In genomic region chr17:44734501-44735222, GRCm38 (mm10) we compare ENCODE assay signal across 8 mouse cellular contexts. TPM values are rescaled to one million over a fixed set of nuclear protein-coding genes. Genes with fewer than 3 reads are reported as not detected.
DNase-seq lines count a peak whose midpoint lies in the region; ATAC-seq lines count a peak whose summit lies in the region.

No protein-coding gene starts in this region.

- H3K9ac ChIP-seq in embryonic facial prominence, embryonic 11.5 days (replicated peaks; ENCODE audit: low read length) = peak overlapping the region; percentile 84
- peak overlapping the region; percentile 21; the same call in 1 of the 2 replicates for H3K9ac ChIP-seq in liver, embryonic 15.5 days
- peak overlapping the region; percentile 62; the same call in 1 of the 2 replicates for H3K9ac ChIP-seq in neural tube, embryonic 12.5 days

- H3K4me2 ChIP-seq in embryonic facial prominence, embryonic 11.5 days (ENCODE audit: low read depth, low read length) = peak overlapping the region; percentile 88
- peak overlapping the region; percentile 70 for H3K4me2 ChIP-seq in liver, embryonic 15.5 days
- H3K4me2 ChIP-seq in neural tube, embryonic 12.5 days (replicated peaks) = peak overlapping the region; percentile 95

- peaks cover 25% of the 10 kb centered on the region for H3K27me3 ChIP-seq in embryonic facial prominence, embryonic 11.5 days (ENCODE audit: control insufficient read depth, insufficient read depth, low read length)
- H3K27me3 ChIP-seq in liver, embryonic 15.5 days = peaks cover 76% of the 10 kb centered on the region
- H3K27me3 ChIP-seq in neural tube, embryonic 12.5 days (replicated peaks) = peaks cover 72% of the 10 kb centered on the region

- H3K27ac ChIP-seq in embryonic facial prominence, embryonic 11.5 days (replicated peaks; ENCODE audit: low read depth, low read length) = 0 out of 2 replicates have a peak overlapping the region, but pooled peaks have one; percentile 62
- no peak overlapping the region for H3K27ac ChIP-seq in liver, embryonic 15.5 days (replicated peaks)
- H3K27ac ChIP-seq in neural tube, embryonic 12.5 days = no peak overlapping the region

- ATAC-seq in activated CD4-positive, CD25-positive, alpha-beta regulatory T cell, adult 4 months = peak; percentile 16
- 0 out of 2 replicates have a peak, but pooled peaks have one; percentile 12 for ATAC-seq in embryonic facial prominence, embryonic 11.5 days (replicated peaks; ENCODE audit: insufficient number of reproducible peaks, low FRiP score, low TSS enrichment, low read depth)
- no peak for ATAC-seq in liver, embryonic 15.5 days (ENCODE audit: insufficient read depth)
- ATAC-seq in neural tube, embryonic 12.5 days (ENCODE audit: low FRiP score, low read depth) = peak; percentile 26

- H3K36me3 ChIP-seq in embryonic facial prominence, embryonic 11.5 days (replicated peaks; ENCODE audit: control insufficient read depth, insufficient read depth, low read depth, low read length) = no peaks in the 10 kb centered on the region
- H3K36me3 ChIP-seq in liver, embryonic 15.5 days (replicated peaks) = no peaks in the 10 kb centered on the region
- H3K36me3 ChIP-seq in neural tube, embryonic 12.5 days = no peaks in the 10 kb centered on the region

- under 1% methylated on average over 48 of the region's 48 CpGs for WGBS in embryonic facial prominence, embryonic 11.5 days
- 1% methylated on average over 48 of the region's 48 CpGs for WGBS in liver, embryonic 15.5 days (ENCODE audit: insufficient replicate concordance)
- WGBS in neural tube, embryonic 12.5 days = under 1% methylated on average over 48 of the region's 48 CpGs

- DNase-seq in 416B (ENCODE audit: low read depth) = peak; percentile 78
- peak; percentile 53 for DNase-seq in embryonic facial prominence, embryonic 11.5 days (ENCODE audit: low spot score)
- DNase-seq in heart, adult 9 months (ENCODE audit: low spot score in 2 of 2) = peak; percentile 27 to 36
- peak; percentile 13 to 14 for DNase-seq in kidney, adult 8-10 months
- DNase-seq in thymus, postnatal 0 days (ENCODE audit: low spot score) = peak; percentile 26

- H3K9me3 ChIP-seq in embryonic facial prominence, embryonic 11.5 days (replicated peaks; ENCODE audit: control insufficient read depth, low read length) = no peaks in the 10 kb centered on the region
- H3K9me3 ChIP-seq in liver, embryonic 15.5 days (replicated peaks) = no peaks in the 10 kb centered on the region
- H3K9me3 ChIP-seq in neural tube, embryonic 12.5 days = no peaks in the 10 kb centered on the region

- no peaks in the 10 kb centered on the region; the same call in 1 of the 2 replicates for H3K4me1 ChIP-seq in embryonic facial prominence, embryonic 11.5 days (ENCODE audit: control insufficient read depth, insufficient read depth, low read length)
- H3K4me1 ChIP-seq in liver, embryonic 15.5 days (replicated peaks) = peaks cover 25% of the 10 kb centered on the region
- H3K4me1 ChIP-seq in neural tube, embryonic 12.5 days = peaks cover 32% of the 10 kb centered on the region

- H3K4me3 ChIP-seq in embryonic facial prominence, embryonic 11.5 days (ENCODE audit: low read depth, low read length) = peak overlapping the region; percentile 76
- H3K4me3 ChIP-seq in liver, embryonic 15.5 days (replicated peaks) = peak overlapping the region; percentile 60
- peak overlapping the region; percentile 55 for H3K4me3 ChIP-seq in neural tube, embryonic 12.5 days

RNA-seq across cellular contexts. Expression of gene Supt3, which starts 42.3 kb away (rescaled TPM):
- 10 to 100 TPM; 12.6 to 15.1 TPM for polyA plus RNA-seq in activated CD4-positive, CD25-positive, alpha-beta regulatory T cell, adult 4 months (2017; shearing (Covaris generic))
- 32.1 and 33.2 TPM in 2 replicates for polyA plus RNA-seq in embryonic facial prominence, embryonic 11.5 days (2014; fragmentation: Nextera tagmentation; extraction: Ambion mirVana)
- 6.5 and 6.6 TPM in 2 replicates for polyA plus RNA-seq in liver, embryonic 15.5 days (2015; fragmentation: Nextera tagmentation; extraction: Ambion mirVana)
- polyA plus RNA-seq in neural tube, embryonic 12.5 days (2016; fragmentation: Nextera tagmentation; extraction: Ambion mirVana) = 20.7 and 20.9 TPM in 2 replicates
- 17.3 and 22.2 TPM in 2 replicates for polyA plus RNA-seq in thymus, postnatal 0 days (2015; fragmentation: Nextera tagmentation; extraction: Ambion mirVana)

Comparison
In these comparisons a context has a peak if more than half of its experiments do, and no peak if none do; other contexts are left out.
1. DNase-seq: peak in every context shown above with its lines; median percentile 78 in 416B; 53 in embryonic facial prominence, embryonic 11.5 days; 32 in heart, adult 9 months; 26 in thymus, postnatal 0 days; 14 in kidney, adult 8-10 months.
2. H3K9ac ChIP-seq: peak in every context shown above with its lines; median percentile 84 in embryonic facial prominence, embryonic 11.5 days; 62 in neural tube, embryonic 12.5 days; 21 in liver, embryonic 15.5 days.